ENCODE assay signal across 17 mouse cellular contexts in the genomic region with DNA sequence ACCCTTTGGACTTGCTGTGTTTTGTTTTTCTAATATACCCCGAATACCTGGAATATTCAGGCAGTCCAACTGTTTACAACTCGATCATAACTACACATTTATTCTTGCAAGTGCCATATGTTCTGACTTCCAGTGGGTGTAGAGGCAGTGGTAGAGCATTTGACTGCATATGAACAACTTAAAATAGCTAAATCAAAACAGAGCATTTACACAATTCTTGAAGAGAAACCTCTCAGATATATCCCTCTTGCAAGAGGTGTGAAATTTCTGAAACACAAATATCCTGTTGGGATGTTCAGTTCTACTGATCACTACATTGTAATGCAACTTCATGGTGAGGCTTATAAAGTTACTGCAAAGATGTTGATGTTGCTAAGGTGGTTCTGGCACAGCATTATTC.
"Had no signal": no experiment of that assay in that cellular context is flagged by ENCODE, and none has a peak within 500 bp of the region (broad histone marks: within the 10 kb centered on the region; RNA-seq: fewer than 3 reads in every experiment).

No protein-coding gene starts in this region.

- DNase-seq: kidney, adult 11 months; kidney, adult 8-10 months; kidney, postnatal 10 days; kidney, postnatal 36 days; layer of hippocampus, postnatal 36 days; liver; lung, adult 18-20 months; lung, postnatal 10 days; lung, postnatal 36 days; retina, postnatal 1 day; spleen, adult 18-20 months; thymus, adult 18-20 months; thymus, postnatal 36 days had no signal

- ATAC-seq: intestine, embryonic 15.5 days; liver, embryonic 12.5 days; midbrain, embryonic 13.5 days; midbrain, embryonic 16.5 days had no signal
